Mouse (Mus musculus) T-helper 17 cell (primary cell): Measurements from ENCODE around the gene Wdr90.

Source experiments
- in situ Hi-C, 2 experiments: fragments of 300-600 bp; cut with MboI, MseI; formaldehyde crosslinking; loops; 1 replicate in 1 of 2; 2 replicates in 1 of 2; pipeline ENCODE4 v1.15.1; 2025; ENCODE audit warnings: high pct_unique_total_duplicates in 2 of 2

Gene Wdr90

DNA sequence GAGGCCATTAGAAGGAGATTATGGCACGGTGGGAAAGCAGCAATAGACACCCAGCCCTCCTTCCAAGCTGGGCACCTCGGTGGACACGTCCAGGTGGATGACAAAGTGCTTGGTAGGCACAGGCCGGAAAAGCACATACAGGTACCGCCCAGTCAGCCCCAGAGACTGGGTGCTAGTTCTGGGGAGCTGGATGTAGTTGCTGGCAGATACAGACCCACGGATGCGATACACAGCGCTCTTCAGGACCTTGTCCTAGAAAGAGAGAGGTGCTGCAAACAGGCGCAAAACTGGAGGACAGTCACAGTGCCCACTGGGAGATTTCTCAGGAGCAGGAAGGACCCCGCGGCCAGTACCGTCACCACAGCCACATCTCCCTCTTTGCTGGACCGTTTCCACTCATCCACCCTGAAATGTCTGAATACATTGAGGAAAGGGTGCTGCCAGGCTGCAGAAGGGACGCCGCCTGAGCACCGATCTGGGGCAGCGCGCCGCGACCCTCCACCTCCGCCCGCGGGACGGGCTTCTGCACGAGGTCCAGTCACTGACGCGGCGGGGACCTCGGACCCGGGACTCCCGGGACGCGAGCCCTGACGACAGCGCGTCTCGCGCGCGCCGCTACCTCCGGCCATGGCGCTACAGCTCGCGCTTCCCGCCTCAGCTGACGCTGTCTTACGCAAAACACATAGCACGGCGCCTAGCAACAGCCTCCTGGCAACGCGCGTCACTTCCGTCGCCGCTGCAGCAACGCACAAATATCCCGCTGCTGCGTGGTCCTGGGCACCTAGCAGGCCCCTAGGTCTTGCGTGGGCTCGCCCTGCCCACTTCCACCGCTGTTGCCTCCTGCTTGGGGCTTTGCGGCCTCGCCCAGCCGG, at the start of gene Wdr90:
Gene Wdr90, minus strand, starts transcription at position 670 of the 872 bp plus-strand sequence.
- in situ Hi-C loops, result no loop called here

DNA sequence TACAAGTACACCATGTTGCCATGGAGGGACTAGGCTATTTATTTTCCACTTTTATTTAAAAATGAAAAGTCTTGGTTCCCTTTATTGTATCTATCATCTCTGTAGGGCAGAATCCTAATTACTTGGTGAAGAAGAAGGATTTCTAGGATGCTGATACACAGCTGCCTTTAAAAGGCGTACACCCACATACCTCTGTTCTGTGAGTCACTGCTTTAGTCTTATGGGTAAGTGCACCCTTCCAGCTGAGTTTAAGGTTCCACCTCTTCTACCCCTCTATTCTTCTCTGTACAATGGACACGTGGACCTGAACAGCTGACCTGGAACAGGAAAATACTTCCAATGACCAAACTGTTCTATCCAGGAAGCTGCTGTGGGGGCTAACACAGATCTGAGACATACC, 46.3 kb upstream of the Wdr90 start:
- in situ Hi-C loops, result loop anchor here in 1 of 2 experiments (25.0 kb wide), 1 partner anchor 1445 kb away; the partner anchor contains the start of genes Bricd5, E4f1 and Pgp

DNA sequence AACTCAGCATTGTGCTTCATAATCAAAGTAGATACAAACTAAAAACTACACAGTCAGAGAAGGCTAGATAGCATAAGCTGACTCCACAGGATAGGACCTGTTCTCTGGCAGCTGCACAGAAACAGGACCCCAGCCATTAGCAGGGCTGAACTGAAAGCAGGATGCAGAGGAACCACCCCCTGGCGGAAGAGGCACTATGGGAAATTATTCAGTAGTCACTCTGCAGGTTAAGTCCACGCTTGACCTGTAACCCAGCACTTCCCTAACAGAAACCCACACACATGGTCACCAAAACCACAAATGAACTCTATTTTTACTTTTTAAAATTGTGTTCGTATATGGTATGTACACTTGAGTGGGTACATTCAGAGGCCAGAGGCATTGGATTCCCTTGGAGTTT, 41.8 kb upstream of the Wdr90 start:
- in situ Hi-C loops, result loop anchor here in 1 of 2 experiments (5.0 to 25.0 kb wide), 2 partner anchors 74 to 1441 kb away; partner anchors contain the start of genes Bricd5, E4f1 and Pgp

DNA sequence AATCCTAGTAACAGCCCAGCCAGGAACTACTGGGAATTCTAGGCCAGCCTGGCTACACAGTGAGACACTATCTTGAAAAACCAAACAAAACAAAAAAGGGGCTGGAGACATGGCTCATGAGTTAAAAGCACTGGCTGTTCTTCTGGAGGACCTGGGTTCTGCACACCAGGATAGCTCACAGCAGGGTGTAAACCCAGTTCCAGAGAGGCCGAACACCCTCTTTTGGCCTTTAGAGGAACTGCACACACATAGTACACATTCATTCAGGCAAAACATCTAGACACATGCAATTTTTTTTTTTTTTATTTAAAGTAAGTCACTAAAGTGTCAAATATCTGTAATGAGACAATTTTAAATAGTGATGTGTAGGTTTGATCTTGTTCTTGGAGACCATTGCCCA, 38.9 kb upstream of the Wdr90 start:
- in situ Hi-C loops, result loop anchor here in 1 of 2 experiments (5.0 to 25.0 kb wide), 2 partner anchors 77 to 1438 kb away; partner anchors contain the start of genes Bricd5, E4f1 and Pgp

DNA sequence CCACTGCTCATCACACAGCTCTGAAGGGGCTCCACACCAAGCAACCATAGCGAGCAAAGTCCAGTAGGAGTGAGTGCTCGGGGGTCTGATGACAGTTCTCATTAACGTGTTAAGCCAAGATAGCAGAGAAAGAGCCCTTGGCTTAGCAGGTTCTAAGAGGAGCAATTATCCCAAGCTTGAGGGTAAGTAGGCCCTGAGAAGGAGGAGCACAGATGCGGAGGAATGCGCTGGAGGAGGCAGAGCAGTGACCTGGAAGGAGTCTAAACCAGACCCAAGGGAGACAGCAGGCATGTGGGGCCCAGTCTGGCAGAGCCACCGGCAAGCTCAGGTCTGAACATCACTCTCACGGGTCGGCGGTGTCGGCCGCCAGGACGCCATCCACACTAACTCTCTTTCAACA, 34.6 kb upstream of the Wdr90 start:
- in situ Hi-C loops, result loop anchor here (5.0 to 10.0 kb wide), 2 partner anchors 116 to 119 kb away; no protein-coding TSS in a partner anchor

DNA sequence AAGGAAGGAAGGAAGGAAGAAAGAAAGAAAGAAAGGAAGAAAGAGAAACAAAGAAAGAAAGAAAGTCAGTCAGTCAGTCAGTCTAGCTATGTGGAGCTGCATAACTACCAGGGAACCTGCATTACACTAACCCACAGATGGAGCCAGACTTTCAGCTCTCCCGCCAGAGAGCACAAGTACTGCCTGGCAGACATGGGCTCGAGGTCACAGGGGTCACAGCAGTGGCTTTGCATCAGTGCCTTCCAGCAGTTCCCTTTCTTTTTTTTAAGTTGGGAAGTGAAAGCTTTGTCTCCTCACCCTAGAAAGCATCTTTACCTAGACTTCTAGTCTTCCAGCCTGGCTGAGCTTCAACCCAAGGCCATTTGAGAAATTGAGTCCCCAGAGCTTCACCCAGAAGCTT, 34.1 kb upstream of the Wdr90 start:
- in situ Hi-C loops, result loop anchor here (5.0 to 10.0 kb wide), 2 partner anchors 117 to 119 kb away; no protein-coding TSS in a partner anchor

DNA sequence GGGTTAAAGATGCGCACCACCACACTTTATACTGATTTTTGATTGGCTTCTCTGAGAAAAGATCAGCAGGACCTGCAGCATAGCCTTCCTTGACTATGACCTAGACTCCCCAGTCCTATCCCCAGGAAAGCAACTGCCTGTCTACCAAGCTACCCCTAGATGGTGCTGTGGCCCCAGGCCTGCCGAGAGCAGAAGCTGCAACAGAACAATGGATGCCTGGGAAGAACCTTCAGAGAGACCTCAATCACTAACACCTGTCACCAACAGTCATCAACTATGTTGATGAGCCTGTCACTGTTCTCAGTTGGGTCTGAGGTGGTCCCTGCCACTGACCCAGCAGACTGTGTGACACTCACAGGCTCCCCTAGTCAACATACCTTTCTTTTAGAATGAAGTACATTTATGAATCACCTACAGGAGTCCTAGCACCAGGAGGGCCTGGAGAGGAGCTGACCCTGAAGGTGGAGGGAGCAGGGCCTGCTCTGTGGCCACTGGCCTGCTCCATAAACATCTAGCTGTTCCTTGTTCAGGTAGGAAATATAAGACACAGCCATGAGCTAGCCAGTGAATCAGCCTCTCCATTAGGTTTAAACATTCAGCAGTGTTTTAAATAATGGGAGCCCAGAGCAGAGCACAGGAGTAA, 32.8 kb upstream of the Wdr90 start:
- in situ Hi-C loops, result loop anchor here in 1 of 2 experiments (10.0 kb wide), 1 partner anchor 121 kb away; no protein-coding TSS in a partner anchor

DNA sequence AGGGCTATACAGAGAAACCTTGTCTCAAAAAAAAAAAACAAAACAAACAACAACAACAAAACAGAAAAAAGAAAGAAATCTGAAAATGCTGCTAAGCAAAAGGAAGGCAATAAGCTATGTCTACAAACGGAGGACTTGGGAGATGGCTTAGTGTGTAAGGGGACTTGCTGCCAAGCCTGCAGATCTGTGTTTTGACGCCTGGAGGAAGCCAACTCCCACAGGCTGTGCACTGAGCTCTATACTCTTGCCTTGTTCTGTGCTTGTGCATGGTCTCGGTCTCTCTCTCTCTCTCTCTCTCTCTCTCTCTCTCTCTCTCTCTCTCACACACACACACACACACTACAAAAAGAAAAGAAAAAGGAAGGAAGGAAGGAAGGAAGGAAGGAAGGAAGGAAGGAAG, 27.5 kb upstream of the Wdr90 start:
- in situ Hi-C loops, result no loop called here

DNA sequence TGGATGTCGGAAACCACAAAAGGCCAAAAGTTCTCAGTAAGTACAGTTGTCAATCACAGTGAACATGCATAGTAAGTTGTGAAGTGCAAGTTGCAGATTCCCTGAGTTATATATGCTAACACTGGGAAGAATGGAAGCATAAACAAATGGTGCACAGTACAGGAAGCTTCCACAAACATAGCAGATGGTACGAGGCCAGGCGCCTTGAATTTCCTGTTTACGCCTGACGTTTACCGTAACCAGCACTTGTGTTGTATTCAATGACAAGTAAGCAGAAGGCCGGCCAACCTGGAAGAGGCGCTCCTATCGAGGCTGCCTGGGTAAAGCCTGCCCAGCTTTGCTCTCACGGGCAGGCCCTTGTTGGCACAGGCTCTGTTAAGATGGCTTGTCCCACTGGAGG, 26.2 kb upstream of the Wdr90 start:
- in situ Hi-C loops, result no loop called here

DNA sequence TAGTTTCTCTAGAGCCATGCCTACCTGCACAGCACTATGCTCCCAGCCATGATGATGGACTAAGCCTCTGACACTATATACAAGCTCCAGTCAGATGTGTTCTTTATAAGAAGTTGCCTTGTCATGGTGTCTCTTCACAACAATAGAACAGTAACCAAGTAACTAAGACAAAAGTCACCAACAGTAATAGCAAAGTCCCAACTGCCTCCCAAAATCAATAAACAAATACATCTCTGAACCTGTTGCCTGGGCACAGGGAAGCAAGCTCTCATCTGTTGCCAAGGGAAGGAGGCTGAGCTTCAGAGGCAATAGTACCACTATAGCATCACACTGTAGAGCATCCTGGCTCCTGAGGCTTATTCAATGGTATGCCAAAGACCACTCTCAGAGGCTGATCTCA, 25.5 kb upstream of the Wdr90 start:
- in situ Hi-C loops, result no loop called here

DNA sequence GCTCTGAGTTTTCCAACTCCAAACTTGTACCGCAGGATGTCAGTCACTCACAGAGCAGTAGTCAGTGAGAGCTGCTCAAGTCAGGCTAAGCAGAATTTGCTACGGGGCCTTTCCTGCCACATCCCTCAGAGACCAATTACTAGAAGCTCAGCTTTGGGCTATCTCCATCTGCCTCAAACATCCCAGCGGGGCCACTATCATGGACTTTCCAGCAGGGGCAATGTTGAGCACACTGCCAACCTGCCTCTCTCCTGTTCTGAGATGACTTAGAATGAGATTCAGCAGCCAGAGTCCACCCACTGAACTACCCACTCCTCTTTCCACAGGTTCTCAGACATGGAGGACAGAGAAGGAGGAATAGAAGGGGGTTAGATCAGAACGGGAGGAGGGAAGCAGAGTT, 24.3 kb upstream of the Wdr90 start:
- in situ Hi-C loops, result no loop called here

DNA sequence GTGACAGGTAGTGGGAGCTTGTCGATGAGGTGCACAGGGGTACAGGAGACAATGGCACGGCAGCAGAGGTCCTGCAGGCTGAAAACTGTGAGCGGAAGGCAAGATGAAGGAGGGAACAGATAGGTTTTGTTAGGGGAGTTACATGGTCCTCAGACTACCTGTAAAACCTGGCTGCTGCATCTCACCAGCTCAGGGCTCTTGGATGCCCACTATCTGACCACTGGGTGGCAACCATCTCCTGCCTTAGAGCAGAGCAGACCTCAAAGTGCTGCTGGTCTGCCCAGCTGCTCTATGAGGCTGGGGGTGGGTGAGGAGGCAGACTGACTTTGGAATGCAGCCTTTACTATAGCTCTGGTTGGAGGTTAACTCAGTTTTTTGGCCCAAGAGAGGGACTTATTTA, 22.5 kb upstream of the Wdr90 start:
- in situ Hi-C loops, result no loop called here

DNA sequence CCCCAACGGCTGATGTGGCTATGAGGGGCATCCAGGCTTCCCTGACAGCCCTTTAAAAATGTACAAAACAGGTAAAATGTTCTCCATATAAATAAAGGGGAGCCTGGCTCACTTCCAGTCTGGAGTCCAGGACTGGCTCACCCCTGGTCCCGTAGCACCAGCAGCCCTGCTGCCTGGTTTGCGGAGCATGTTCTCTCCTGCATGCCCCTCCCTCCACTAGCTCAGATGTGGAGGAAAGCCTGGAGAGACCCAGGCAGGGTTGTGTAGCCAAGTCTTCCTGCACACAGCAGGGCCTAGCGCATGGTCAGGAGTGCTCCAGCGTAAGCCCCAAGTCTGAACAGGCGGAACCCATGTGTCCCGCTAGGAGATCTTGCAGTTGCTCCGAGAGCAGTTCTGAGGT, 22.0 kb upstream of the Wdr90 start:
- in situ Hi-C loops, result no loop called here

DNA sequence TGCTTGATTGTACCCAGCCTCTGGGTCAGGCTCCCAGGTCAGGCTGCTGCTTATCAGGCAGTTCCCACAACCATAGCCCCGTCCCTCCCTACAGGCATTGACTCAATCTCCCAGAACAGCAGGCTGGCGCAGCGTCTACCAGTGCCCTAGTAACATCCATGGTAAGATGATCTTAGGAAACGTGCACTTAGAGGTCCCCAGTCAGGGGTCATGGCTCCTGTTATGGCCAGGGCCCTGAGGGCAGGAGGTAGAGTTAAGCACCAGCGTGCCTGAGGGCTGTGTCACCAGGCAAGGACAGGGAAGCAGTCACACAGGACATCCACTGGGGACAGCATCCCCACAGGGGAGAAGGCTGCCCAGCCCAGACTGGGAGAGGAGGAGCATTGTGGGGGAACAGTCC, 21.0 kb upstream of the Wdr90 start:
- in situ Hi-C loops, result no loop called here

DNA sequence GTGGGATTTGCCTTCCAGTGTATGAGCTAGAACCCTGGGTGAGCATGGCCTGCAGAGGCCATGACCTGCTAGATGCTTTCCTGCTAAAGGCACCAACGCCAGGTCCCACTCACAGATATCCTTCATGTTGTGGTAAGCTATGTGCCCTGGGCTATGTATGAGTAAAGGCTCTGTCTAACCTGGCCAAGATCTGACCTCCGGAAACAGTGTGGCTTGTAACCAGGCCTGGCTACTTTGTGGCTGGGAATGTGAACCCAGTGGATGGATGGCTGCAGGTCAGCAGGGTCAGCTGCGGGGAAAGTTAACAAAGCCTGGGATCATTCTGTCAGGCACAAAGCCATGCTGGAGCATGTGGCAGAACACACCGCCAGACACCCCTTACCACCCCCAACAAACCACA, 20.4 kb upstream of the Wdr90 start:
- in situ Hi-C loops, result no loop called here

DNA sequence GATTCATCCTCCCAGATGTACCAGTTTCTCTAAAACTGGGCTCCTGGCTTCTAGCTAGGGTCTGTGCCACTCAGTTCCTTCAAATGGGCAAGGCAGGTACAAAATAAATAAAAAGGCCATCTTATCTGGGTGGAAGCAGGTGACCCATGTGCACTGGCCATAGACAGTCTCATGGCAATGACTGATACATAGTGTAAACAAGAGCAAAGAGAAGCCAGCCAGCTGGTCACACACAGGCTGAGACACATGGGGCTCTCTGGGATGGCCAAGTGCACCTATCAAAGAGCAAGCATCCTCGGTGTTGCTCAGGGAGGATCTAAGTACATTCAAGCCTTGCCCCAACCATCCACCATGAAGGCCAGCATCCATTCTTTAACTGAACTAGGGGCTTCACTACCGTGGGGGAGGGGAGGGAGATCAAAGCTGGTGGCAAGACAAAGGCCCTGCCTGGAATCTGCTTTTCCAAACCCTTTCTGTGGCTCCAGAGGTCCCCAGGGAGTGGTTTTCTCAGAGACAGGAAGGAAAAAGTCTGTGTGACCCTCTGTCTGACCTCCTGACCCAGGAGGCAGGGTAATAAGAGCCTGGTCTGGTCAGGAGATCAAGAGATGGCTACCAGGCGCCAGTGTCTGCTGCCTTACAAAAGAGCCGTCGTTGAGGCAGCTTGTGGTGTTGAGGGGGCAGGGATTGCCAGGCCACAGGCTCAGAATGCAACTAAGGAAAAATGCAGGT, 19.8 kb upstream of the Wdr90 start:
- in situ Hi-C loops, result no loop called here

DNA sequence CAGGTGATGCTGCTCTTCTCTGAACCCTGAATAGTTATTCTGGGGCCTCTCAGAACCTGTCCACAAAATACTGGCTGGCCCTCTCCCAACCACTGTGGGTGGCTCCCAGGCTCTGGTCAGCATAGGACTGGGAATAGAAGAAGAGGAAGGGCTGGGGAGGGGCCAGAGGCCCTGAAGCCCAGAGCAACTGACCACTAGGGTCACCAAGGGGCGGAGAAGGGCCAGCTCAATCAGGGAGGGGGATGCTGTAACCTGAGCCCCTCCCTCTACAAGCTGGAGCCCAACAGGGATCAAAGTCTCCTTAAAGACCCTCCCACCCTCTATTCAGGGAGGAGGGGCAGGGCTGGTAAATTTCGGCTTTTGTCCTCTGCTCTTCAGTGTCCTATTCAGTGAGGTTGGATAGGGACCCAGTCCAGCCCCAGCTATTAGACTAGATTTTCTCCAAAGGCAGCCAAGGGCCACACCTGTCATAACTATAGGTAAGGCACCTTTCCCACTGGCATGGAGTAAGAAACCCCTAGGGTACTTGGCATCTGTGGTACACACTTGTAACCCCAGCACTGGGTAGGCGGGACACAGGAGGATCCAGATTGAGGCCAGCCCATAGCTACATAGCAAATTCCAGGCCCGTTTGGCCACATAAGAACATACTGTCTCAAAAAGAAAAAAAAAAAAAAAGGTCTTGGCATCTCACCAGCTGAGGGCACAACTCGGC, 19.1 kb upstream of the Wdr90 start, which contains the start of gene Wfikkn1:
Gene Wfikkn1, minus strand, starts transcription at position 663 of the 715 bp plus-strand sequence.
- in situ Hi-C loops, result no loop called here

DNA sequence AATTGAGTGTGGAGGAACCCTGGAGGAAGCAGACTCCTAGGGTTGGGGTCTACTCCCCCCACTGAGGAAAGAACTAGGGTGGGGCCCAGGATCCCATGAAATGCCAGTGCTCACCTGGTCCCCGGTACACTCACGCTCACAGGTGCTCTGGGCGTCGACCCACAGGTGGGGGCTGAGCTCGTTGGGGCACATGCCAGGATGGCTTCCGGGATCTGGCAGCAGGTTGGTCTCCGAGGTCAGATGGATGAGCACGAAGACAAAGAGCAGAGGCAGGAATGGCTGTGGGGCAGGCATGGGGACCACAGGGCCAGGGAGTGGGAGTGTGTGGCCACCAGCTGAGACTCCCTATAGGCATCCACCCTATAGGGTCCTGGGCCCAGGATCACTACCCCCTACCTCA, 18.4 kb upstream of the Wdr90 start:
- in situ Hi-C loops, result no loop called here

DNA sequence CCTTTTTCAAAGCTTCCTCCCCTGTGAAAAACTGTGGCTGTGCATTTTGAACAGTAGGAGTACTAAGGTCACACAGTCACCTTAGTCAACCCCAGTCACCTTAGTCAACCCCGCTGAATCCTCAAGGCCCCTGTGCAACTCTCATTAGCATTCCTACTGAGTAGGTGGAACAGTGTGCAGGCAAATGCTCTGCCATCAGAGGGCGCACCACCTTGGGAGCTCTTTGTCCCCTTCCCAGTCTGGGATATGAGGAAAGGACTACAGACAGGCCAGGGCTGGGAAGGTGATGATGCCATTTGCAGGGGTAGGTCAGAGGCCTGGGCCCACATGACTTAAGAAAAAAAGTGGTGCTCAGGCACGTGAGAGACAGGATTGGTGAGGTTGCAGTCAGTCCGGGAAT, 18.0 kb upstream of the Wdr90 start:
- in situ Hi-C loops, result no loop called here

DNA sequence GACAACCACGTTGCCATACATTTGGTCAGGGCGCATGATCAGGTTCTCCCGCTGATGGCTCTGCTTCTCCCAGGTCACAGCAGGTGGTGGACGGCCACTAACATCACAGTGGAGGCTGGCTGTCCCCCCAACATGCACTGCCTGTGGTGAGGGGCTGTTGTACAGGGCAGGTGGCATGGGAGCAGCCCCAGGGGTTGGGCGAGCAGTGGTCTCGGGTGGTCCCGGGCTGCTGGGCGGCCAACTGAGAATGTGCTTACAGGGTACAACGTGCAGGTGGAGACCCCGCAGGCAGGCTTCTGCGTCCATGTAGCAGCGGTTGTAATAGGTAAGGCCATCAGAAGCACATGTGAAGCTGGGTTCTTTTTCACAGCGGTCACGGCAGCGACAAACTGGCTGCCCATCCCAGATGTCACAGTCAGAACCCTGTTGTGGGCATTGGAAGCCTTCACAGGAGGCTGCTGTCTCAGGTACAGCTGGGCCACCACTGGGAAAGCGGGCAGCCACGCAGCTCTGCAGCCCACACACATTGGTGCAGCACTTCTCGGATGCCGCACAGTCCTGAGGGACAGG, 17.4 kb upstream of the Wdr90 start:
- in situ Hi-C loops, result no loop called here
